Mouse (Mus musculus) kidney, postnatal 4 days (tissue): ENCODE results near the gene Zfp422.

Experiments
- DNase-seq, 2 experiments: peaks; one replicate each; pipeline ENCODE4 v3.0.0; 2021; ENCODE audit warnings: mixed read lengths in 2 of 2

Gene Zfp422

GRCm38 (mm10) chr6:116628539-116629171 lies at the start of gene Zfp422:
Gene Zfp422, minus strand, starts transcription at chr6:116628999.
- peak; percentile 86 to 91 for DNase-seq

GRCm38 (mm10) chr6:116677321-116677720 lies 48.5 kb upstream of the Zfp422 start:
- DNase-seq, result no peak

- peak; percentile 63 to 69 for DNase-seq
These were observed 47.6 kb upstream of the Zfp422 start for GRCm38 (mm10) chr6:116676355-116676913.

GRCm38 (mm10) chr6:116674283-116674886 lies 45.6 kb upstream of the Zfp422 start:
- DNase-seq, result peak in 1 of 2 experiments; percentile 49

- peak; percentile 93 for DNase-seq
These were observed 44.9 kb upstream of the Zfp422 start, which contains the start of gene Rassf4 for GRCm38 (mm10) chr6:116673471-116674282. Gene Rassf4, minus strand, starts transcription at chr6:116673952.

- DNase-seq, result no peak
These were observed 43.5 kb upstream of the Zfp422 start for GRCm38 (mm10) chr6:116672349-116672748.

- no peak for DNase-seq
These were observed 43.0 kb upstream of the Zfp422 start for GRCm38 (mm10) chr6:116671768-116672167.

GRCm38 (mm10) chr6:116671031-116671430 lies 42.2 kb upstream of the Zfp422 start:
- peak; percentile 57 to 67 for DNase-seq

- peak in 1 of 2 experiments; percentile 42 for DNase-seq
These were observed 41.3 kb upstream of the Zfp422 start for GRCm38 (mm10) chr6:116670144-116670543.

GRCm38 (mm10) chr6:116668682-116669470 lies 40.1 kb upstream of the Zfp422 start:
- DNase-seq, result peak; percentile 35 to 47

- DNase-seq, result no peak
These were observed 38.6 kb upstream of the Zfp422 start for GRCm38 (mm10) chr6:116667382-116667781.

GRCm38 (mm10) chr6:116666892-116667291 lies 38.1 kb upstream of the Zfp422 start:
- no peak for DNase-seq

- DNase-seq, result no peak
These were observed 37.4 kb upstream of the Zfp422 start for GRCm38 (mm10) chr6:116666085-116666750.

- no peak for DNase-seq
These were observed 36.0 kb upstream of the Zfp422 start for GRCm38 (mm10) chr6:116664830-116665229.

GRCm38 (mm10) chr6:116664031-116664430 lies 35.2 kb upstream of the Zfp422 start:
- DNase-seq, result no peak

- no peak for DNase-seq
These were observed 34.6 kb upstream of the Zfp422 start for GRCm38 (mm10) chr6:116663364-116663763.

GRCm38 (mm10) chr6:116653684-116654454 lies 25.1 kb upstream of the Zfp422 start:
- peak; percentile 72 to 75 for DNase-seq

- DNase-seq, result no peak
These were observed 24.4 kb upstream of the Zfp422 start for GRCm38 (mm10) chr6:116653191-116653590.

- peak; percentile 62 to 72 for DNase-seq
These were observed 22.8 kb upstream of the Zfp422 start for GRCm38 (mm10) chr6:116651437-116652118.

GRCm38 (mm10) chr6:116650406-116650805 lies 21.6 kb upstream of the Zfp422 start, which contains the start of gene Depp1:
Gene Depp1, plus strand, starts transcription at chr6:116650609.
- peak; percentile 43 to 71 for DNase-seq
